Mouse (Mus musculus): Measurements from ENCODE around the gene Pate4. TPM values are rescaled to one million over a fixed set of nuclear protein-coding genes. Genes with fewer than 3 reads are reported as not detected.
"Not testable (repeated sequence)": the region's sequence is repeated elsewhere in the genome, so short reads cannot be mapped to it uniquely, and the experiment has no call there.

The Pate4 gene
- not detected in 2 replicates for total RNA-seq (2012; rRNA removed)

- in situ Hi-C loops (cut with MboI; ENCODE audit: low sequenced_read_pairs in 2 of 2, unreplicated experiment in 2 of 2) = no loop called here
These were observed at the start of gene Pate4 for GRCm38 (mm10) chr9:35611841-35612240. Pate4 (minus strand) TSS chr9:35611941.

GRCm38 (mm10) chr9:35648102-35648501 is 36.4 kb upstream of the Pate4 start, which contains the start of gene Pate3:
Pate3 (minus strand) TSS chr9:35648202.
- in situ Hi-C loops (cut with MboI; ENCODE audit: low sequenced_read_pairs in 2 of 2, unreplicated experiment in 2 of 2) = no loop called here
- TF ChIP-seq ZC3H11A (IDR thresholded peaks at IDR 0.05; ENCODE audit: borderline replicate concordance, low read depth, low read length) (no peak), MAFK (IDR thresholded peaks at IDR 0.05; ENCODE audit: insufficient read depth, low read depth, low read length) (no peak), ZNF384 (IDR thresholded peaks at IDR 0.05; ENCODE audit: low read depth, low read length) (no peak)
- no peak within 1 kb of the TSS for H3K27ac ChIP-seq (ENCODE audit: insufficient read depth, low read depth, low read length, poor library complexity, severe bottlenecking)

More at GRCm38 (mm10) chr9:35611841-35612240, at the start of gene Pate4:
- no peak for DNase-seq (ENCODE audit: low read depth, low spot score)
- H3K9me3 ChIP-seq (ENCODE audit: control insufficient read depth, insufficient read depth, low read depth, low read length) = no peaks in the 10 kb centered on the region
- TF ChIP-seq ZC3H11A (IDR thresholded peaks at IDR 0.05; ENCODE audit: borderline replicate concordance, low read depth, low read length) (no peak), ZNF384 (IDR thresholded peaks at IDR 0.05; ENCODE audit: low read depth, low read length) (no peak), HCFC1 (IDR thresholded peaks at IDR 0.05; ENCODE audit: borderline replicate concordance, insufficient read depth, low read length) (no peak), CHD2 (IDR thresholded peaks at IDR 0.05; ENCODE audit: low read depth, low read length) (no peak), MAFK (IDR thresholded peaks at IDR 0.05; ENCODE audit: insufficient read depth, low read depth, low read length) (no peak)
- H3K4me3 ChIP-seq (ENCODE audit: insufficient read depth in 1 of 2, low read depth in 1 of 2, low read length in 2 of 2, poor library complexity in 1 of 2, severe bottlenecking in 1 of 2) = no peak within 1 kb of the TSS
- no peak within 1 kb of the TSS for H3K27ac ChIP-seq (ENCODE audit: insufficient read depth, low read depth, low read length, poor library complexity, severe bottlenecking)
- no peaks in the 10 kb centered on the region for H3K36me3 ChIP-seq (ENCODE audit: control insufficient read depth, insufficient read depth, low read length, poor library complexity, severe bottlenecking)
- no peaks in the 10 kb centered on the region for H3K4me1 ChIP-seq (ENCODE audit: control insufficient read depth in 2 of 2, insufficient read depth in 2 of 2, low read length in 2 of 2, poor library complexity in 1 of 2)
- H3K9ac ChIP-seq (ENCODE audit: insufficient read depth, low read depth, low read length, poor library complexity, severe bottlenecking) = no peak within 1 kb of the TSS

GRCm38 (mm10) chr9:35632981-35633380 is 21.2 kb upstream of the Pate4 start:
- Histone ChIP-seq H3K4me3 (ENCODE audit: insufficient read depth in 1 of 2, low read depth in 1 of 2, low read length in 2 of 2, poor library complexity in 1 of 2, severe bottlenecking in 1 of 2) (no peak overlapping the region), H3K36me3 (ENCODE audit: control insufficient read depth, insufficient read depth, low read length, poor library complexity, severe bottlenecking) (no peaks in the 10 kb centered on the region), H3K9me3 (ENCODE audit: control insufficient read depth, insufficient read depth, low read depth, low read length) (no peaks in the 10 kb centered on the region), H3K27ac (ENCODE audit: insufficient read depth, low read depth, low read length, poor library complexity, severe bottlenecking) (no peak overlapping the region), H3K4me1 (ENCODE audit: control insufficient read depth in 2 of 2, insufficient read depth in 2 of 2, low read length in 2 of 2, poor library complexity in 1 of 2) (no peaks in the 10 kb centered on the region), H3K9ac (ENCODE audit: insufficient read depth, low read depth, low read length, poor library complexity, severe bottlenecking) (no peak overlapping the region)
- in situ Hi-C loops (cut with MboI; ENCODE audit: low sequenced_read_pairs in 2 of 2, unreplicated experiment in 2 of 2) = no loop called here
- DNase-seq (ENCODE audit: low read depth, low spot score) = no peak
- TF ChIP-seq HCFC1 (IDR thresholded peaks at IDR 0.05; ENCODE audit: borderline replicate concordance, insufficient read depth, low read length) = no peak
- no peak for TF ChIP-seq ZC3H11A (IDR thresholded peaks at IDR 0.05; ENCODE audit: borderline replicate concordance, low read depth, low read length)
- TF ChIP-seq ZNF384 (IDR thresholded peaks at IDR 0.05; ENCODE audit: low read depth, low read length) = no peak
- TF ChIP-seq CHD2 (IDR thresholded peaks at IDR 0.05; ENCODE audit: low read depth, low read length) = no peak
- no peak for TF ChIP-seq MAFK (IDR thresholded peaks at IDR 0.05; ENCODE audit: insufficient read depth, low read depth, low read length)

More at GRCm38 (mm10) chr9:35648102-35648501, 36.4 kb upstream of the Pate4 start, which contains the start of gene Pate3:
- no peaks in the 10 kb centered on the region for H3K4me1 ChIP-seq (ENCODE audit: control insufficient read depth in 2 of 2, insufficient read depth in 2 of 2, low read length in 2 of 2, poor library complexity in 1 of 2)
- H3K9ac ChIP-seq (ENCODE audit: insufficient read depth, low read depth, low read length, poor library complexity, severe bottlenecking) = no peak within 1 kb of the TSS
- no peak for DNase-seq (ENCODE audit: low read depth, low spot score)
- H3K36me3 ChIP-seq (ENCODE audit: control insufficient read depth, insufficient read depth, low read length, poor library complexity, severe bottlenecking) = no peaks in the 10 kb centered on the region
- H3K9me3 ChIP-seq (ENCODE audit: control insufficient read depth, insufficient read depth, low read depth, low read length) = no peaks in the 10 kb centered on the region
- no peak within 1 kb of the TSS for H3K4me3 ChIP-seq (ENCODE audit: insufficient read depth in 1 of 2, low read depth in 1 of 2, low read length in 2 of 2, poor library complexity in 1 of 2, severe bottlenecking in 1 of 2)

- H3K27ac ChIP-seq (ENCODE audit: insufficient read depth, low read depth, low read length, poor library complexity, severe bottlenecking); H3K4me3 ChIP-seq (ENCODE audit: insufficient read depth in 1 of 2, low read depth in 1 of 2, low read length in 2 of 2, poor library complexity in 1 of 2, severe bottlenecking in 1 of 2); H3K36me3 ChIP-seq (ENCODE audit: control insufficient read depth, insufficient read depth, low read length, poor library complexity, severe bottlenecking); H3K4me1 ChIP-seq (ENCODE audit: control insufficient read depth in 2 of 2, insufficient read depth in 2 of 2, low read length in 2 of 2, poor library complexity in 1 of 2); in situ Hi-C loops (cut with MboI; ENCODE audit: low sequenced_read_pairs in 2 of 2, unreplicated experiment in 2 of 2); H3K9me3 ChIP-seq (ENCODE audit: control insufficient read depth, insufficient read depth, low read depth, low read length); DNase-seq (ENCODE audit: low read depth, low spot score); H3K9ac ChIP-seq (ENCODE audit: insufficient read depth, low read depth, low read length, poor library complexity, severe bottlenecking): not testable (repeated sequence)
These were observed 5.0 kb upstream of the Pate4 start for GRCm38 (mm10) chr9:35616784-35617183.

- no peak overlapping the region for H3K4me3 ChIP-seq (ENCODE audit: insufficient read depth in 1 of 2, low read depth in 1 of 2, low read length in 2 of 2, poor library complexity in 1 of 2, severe bottlenecking in 1 of 2)
- no peak overlapping the region for H3K9ac ChIP-seq (ENCODE audit: insufficient read depth, low read depth, low read length, poor library complexity, severe bottlenecking)
- DNase-seq (ENCODE audit: low read depth, low spot score) = no peak
- no peaks in the 10 kb centered on the region for H3K4me1 ChIP-seq (ENCODE audit: control insufficient read depth in 2 of 2, insufficient read depth in 2 of 2, low read length in 2 of 2, poor library complexity in 1 of 2)
- no peaks in the 10 kb centered on the region for H3K36me3 ChIP-seq (ENCODE audit: control insufficient read depth, insufficient read depth, low read length, poor library complexity, severe bottlenecking)
- H3K9me3 ChIP-seq (ENCODE audit: control insufficient read depth, insufficient read depth, low read depth, low read length) = no peaks in the 10 kb centered on the region
- in situ Hi-C loops (cut with MboI; ENCODE audit: low sequenced_read_pairs in 2 of 2, unreplicated experiment in 2 of 2) = no loop called here
- TF ChIP-seq CHD2 (IDR thresholded peaks at IDR 0.05; ENCODE audit: low read depth, low read length) = no peak
- TF ChIP-seq MAFK (IDR thresholded peaks at IDR 0.05; ENCODE audit: insufficient read depth, low read depth, low read length) = no peak
- TF ChIP-seq ZNF384 (IDR thresholded peaks at IDR 0.05; ENCODE audit: low read depth, low read length) = no peak
- TF ChIP-seq ZC3H11A (IDR thresholded peaks at IDR 0.05; ENCODE audit: borderline replicate concordance, low read depth, low read length) = no peak
- TF ChIP-seq HCFC1 (IDR thresholded peaks at IDR 0.05; ENCODE audit: borderline replicate concordance, insufficient read depth, low read length) = no peak
- no peak overlapping the region for H3K27ac ChIP-seq (ENCODE audit: insufficient read depth, low read depth, low read length, poor library complexity, severe bottlenecking)
These were observed 2.3 kb upstream of the Pate4 start for GRCm38 (mm10) chr9:35614005-35614404.

Measured in ES-E14 (cell line).